33 mouse cellular contexts compared by ENCODE assay signal in genomic region chr17:25445074-25445473, GRCm38 (mm10). TPM values are rescaled to one million over a fixed set of nuclear protein-coding genes. Genes with fewer than 3 reads are reported as not detected.
DNase-seq lines count a peak whose midpoint lies in the region; ATAC-seq lines count a peak whose summit lies in the region.
"Had no signal": no experiment of that assay in that cellular context is flagged by ENCODE, and none has a peak within 500 bp of the region (broad histone marks: within the 10 kb centered on the region; RNA-seq: fewer than 3 reads in every experiment).

No protein-coding gene starts in this region.

- peak; percentile 30 for DNase-seq in hindbrain, embryonic 11.5 days (ENCODE audit: low spot score)
- DNase-seq in midbrain, embryonic 14.5 days = peak; percentile 27
- DNase-seq in midbrain, embryonic 11.5 days (ENCODE audit: low spot score, missing footprints) = no peak
- no peak for DNase-seq in frontal cortex, postnatal 25 days (ENCODE audit: low spot score in 2 of 2)
- DNase-seq: adrenal gland, postnatal 25 days; cerebellum, adult 11-12 months; cerebellum, adult 9-11 months; embryo, embryonic 11 days; gastrocnemius, postnatal 10 days; kidney, adult 8-10 months; kidney, postnatal 4 days; liver, embryonic 13.5 days; lung, adult 18-20 months; lung, postnatal 10 days; right cerebral cortex, postnatal 4 days; thymus, adult 18-20 months; thymus, postnatal 36 days had no signal

- H3K36me3 ChIP-seq in hindbrain, embryonic 11.5 days (ENCODE audit: control insufficient read depth, insufficient read depth, low read length) = no peaks in the 10 kb centered on the region
- H3K36me3 ChIP-seq in hindbrain, embryonic 16.5 days (ENCODE audit: control insufficient read depth, insufficient read depth, low read length) = no peaks in the 10 kb centered on the region
- no peaks in the 10 kb centered on the region for H3K36me3 ChIP-seq in midbrain, embryonic 14.5 days (ENCODE audit: control insufficient read depth, insufficient read depth, low read length)
- H3K36me3 ChIP-seq in midbrain, embryonic 11.5 days (ENCODE audit: control insufficient read depth, insufficient read depth, low read length) = no peaks in the 10 kb centered on the region
- H3K36me3 ChIP-seq in hindbrain, embryonic 12.5 days = no peaks in the 10 kb centered on the region
- H3K36me3 ChIP-seq: embryonic facial prominence, embryonic 13.5 days; heart, embryonic 15.5 days; limb, embryonic 13.5 days; liver, embryonic 13.5 days; neural tube, embryonic 12.5 days had no signal

- H3K9me3 ChIP-seq in hindbrain, embryonic 11.5 days (ENCODE audit: control insufficient read depth, low read length) = no peaks in the 10 kb centered on the region
- H3K9me3 ChIP-seq in hindbrain, embryonic 16.5 days (ENCODE audit: control insufficient read depth, low read length) = 0 out of 2 replicates have a peak, but pooled peaks cover 3% of the 10 kb centered on the region
- H3K9me3 ChIP-seq in midbrain, embryonic 14.5 days (ENCODE audit: control insufficient read depth, low read length) = no peaks in the 10 kb centered on the region
- no peaks in the 10 kb centered on the region for H3K9me3 ChIP-seq in midbrain, embryonic 11.5 days (ENCODE audit: control insufficient read depth, low read length)
- no peaks in the 10 kb centered on the region for H3K9me3 ChIP-seq in hindbrain, embryonic 12.5 days (replicated peaks)
- H3K9me3 ChIP-seq: embryonic facial prominence, embryonic 13.5 days; heart, embryonic 15.5 days; limb, embryonic 13.5 days; liver, embryonic 13.5 days; neural tube, embryonic 12.5 days had no signal

- no peaks in the 10 kb centered on the region for H3K4me1 ChIP-seq in hindbrain, embryonic 11.5 days (replicated peaks; ENCODE audit: control insufficient read depth, insufficient read depth, low read length)
- H3K4me1 ChIP-seq in hindbrain, embryonic 16.5 days (ENCODE audit: control insufficient read depth, insufficient read depth, low read depth, low read length) = peaks cover 3% of the 10 kb centered on the region; the same call in 1 of the 2 replicates
- H3K4me1 ChIP-seq in midbrain, embryonic 14.5 days (ENCODE audit: control insufficient read depth, insufficient read depth, low read length) = 0 out of 2 replicates have a peak, but pooled peaks cover 4% of the 10 kb centered on the region
- H3K4me1 ChIP-seq in midbrain, embryonic 11.5 days (ENCODE audit: control insufficient read depth, insufficient read depth, low read length) = no peaks in the 10 kb centered on the region; the same call in 1 of the 2 replicates
- peaks cover 9% of the 10 kb centered on the region; the same call in 1 of the 2 replicates for H3K4me1 ChIP-seq in hindbrain, embryonic 12.5 days
- H3K4me1 ChIP-seq: neural tube, embryonic 12.5 days had no signal

- no peak overlapping the region for H3K9ac ChIP-seq in hindbrain, embryonic 11.5 days (ENCODE audit: low read depth, low read length)
- H3K9ac ChIP-seq in hindbrain, embryonic 16.5 days (ENCODE audit: low read depth, low read length) = no peak overlapping the region
- H3K9ac ChIP-seq in midbrain, embryonic 14.5 days (replicated peaks; ENCODE audit: low read length) = no peak overlapping the region
- no peak overlapping the region for H3K9ac ChIP-seq in midbrain, embryonic 11.5 days (ENCODE audit: low read length)
- H3K9ac ChIP-seq in hindbrain, embryonic 12.5 days = no peak overlapping the region
- H3K9ac ChIP-seq: embryonic facial prominence, embryonic 13.5 days; heart, embryonic 15.5 days; limb, embryonic 13.5 days; liver, embryonic 13.5 days; neural tube, embryonic 12.5 days had no signal

- no peak for ATAC-seq in hindbrain, embryonic 11.5 days (ENCODE audit: low FRiP score)
- no peak for ATAC-seq in hindbrain, embryonic 16.5 days
- no peak for ATAC-seq in midbrain, embryonic 14.5 days (ENCODE audit: low FRiP score, low TSS enrichment)
- no peak for ATAC-seq in midbrain, embryonic 11.5 days (ENCODE audit: low FRiP score)
- no peak for ATAC-seq in hindbrain, embryonic 12.5 days (ENCODE audit: low FRiP score)
- no peak for ATAC-seq in erythroid progenitor cell, adult 5-6 weeks (replicated peaks; ENCODE audit: low FRiP score, poor library complexity, severe bottlenecking)
- ATAC-seq: CD4-positive, CD25-positive, alpha-beta regulatory T cell, adult 4 months; forebrain, embryonic 16.5 days; midbrain, embryonic 16.5 days had no signal

- H3K4me2 ChIP-seq in hindbrain, embryonic 11.5 days (replicated peaks; ENCODE audit: low read depth, low read length) = no peak overlapping the region
- no peak overlapping the region for H3K4me2 ChIP-seq in hindbrain, embryonic 16.5 days (ENCODE audit: low read length)
- H3K4me2 ChIP-seq in midbrain, embryonic 14.5 days (ENCODE audit: low read length) = no peak overlapping the region
- H3K4me2 ChIP-seq in midbrain, embryonic 11.5 days = no peak overlapping the region
- H3K4me2 ChIP-seq in hindbrain, embryonic 12.5 days (replicated peaks) = no peak overlapping the region
- H3K4me2 ChIP-seq: embryonic facial prominence, embryonic 13.5 days; heart, embryonic 15.5 days; limb, embryonic 13.5 days; liver, embryonic 13.5 days; neural tube, embryonic 12.5 days had no signal

- WGBS in hindbrain, embryonic 11.5 days = 63% methylated on average over 4 of the region's 4 CpGs
- WGBS in hindbrain, embryonic 16.5 days = 44% methylated on average over 4 of the region's 4 CpGs
- 54% methylated on average over 4 of the region's 4 CpGs for WGBS in midbrain, embryonic 14.5 days
- WGBS in midbrain, embryonic 11.5 days = 71% methylated on average over 4 of the region's 4 CpGs
- 54% methylated on average over 4 of the region's 4 CpGs for WGBS in hindbrain, embryonic 12.5 days

- H3K27me3 ChIP-seq in hindbrain, embryonic 11.5 days (ENCODE audit: control insufficient read depth, insufficient read depth, low read length) = no peaks in the 10 kb centered on the region
- no peaks in the 10 kb centered on the region; the same call in 1 of the 2 replicates for H3K27me3 ChIP-seq in hindbrain, embryonic 16.5 days (replicated peaks; ENCODE audit: control insufficient read depth, insufficient read depth, low read length)
- H3K27me3 ChIP-seq in midbrain, embryonic 14.5 days (ENCODE audit: control insufficient read depth, insufficient read depth, low read length) = no peaks in the 10 kb centered on the region
- H3K27me3 ChIP-seq in midbrain, embryonic 11.5 days (ENCODE audit: control insufficient read depth, insufficient read depth, low read length) = no peaks in the 10 kb centered on the region
- H3K27me3 ChIP-seq in hindbrain, embryonic 12.5 days = peaks cover 5% of the 10 kb centered on the region; the same call in 1 of the 2 replicates
- H3K27me3 ChIP-seq: embryonic facial prominence, embryonic 13.5 days; limb, embryonic 13.5 days; neural tube, embryonic 12.5 days had no signal

- H3K27ac ChIP-seq in hindbrain, embryonic 11.5 days (ENCODE audit: low read depth, low read length) = no peak overlapping the region
- H3K27ac ChIP-seq in hindbrain, embryonic 16.5 days (ENCODE audit: low read depth, low read length) = no peak overlapping the region; the same call in 1 of the 2 replicates
- H3K27ac ChIP-seq in midbrain, embryonic 14.5 days (replicated peaks; ENCODE audit: low read depth, low read length) = no peak overlapping the region
- no peak overlapping the region for H3K27ac ChIP-seq in midbrain, embryonic 11.5 days (ENCODE audit: low read depth, low read length)
- H3K27ac ChIP-seq in hindbrain, embryonic 12.5 days = 0 out of 2 replicates have a peak overlapping the region, but pooled peaks have one; percentile 0
- H3K27ac ChIP-seq: embryonic facial prominence, embryonic 13.5 days; heart, embryonic 15.5 days; kidney, postnatal 0 days; limb, embryonic 13.5 days; liver, embryonic 13.5 days; neural tube, embryonic 12.5 days had no signal

- H3K4me3 ChIP-seq in hindbrain, embryonic 11.5 days (ENCODE audit: low read depth, low read length) = no peak overlapping the region
- no peak overlapping the region for H3K4me3 ChIP-seq in hindbrain, embryonic 16.5 days (ENCODE audit: low read length)
- no peak overlapping the region for H3K4me3 ChIP-seq in midbrain, embryonic 14.5 days (replicated peaks; ENCODE audit: low read depth, low read length)
- H3K4me3 ChIP-seq in midbrain, embryonic 11.5 days (ENCODE audit: low read depth, low read length) = no peak overlapping the region
- H3K4me3 ChIP-seq in hindbrain, embryonic 12.5 days = no peak overlapping the region
- H3K4me3 ChIP-seq: embryonic facial prominence, embryonic 13.5 days; heart, embryonic 15.5 days; limb, embryonic 13.5 days; liver, embryonic 13.5 days; neural tube, embryonic 12.5 days had no signal

RNA-seq across cellular contexts. Expression of gene Tekt4, which starts 9.3 kb away (rescaled TPM):
- 1.3 and 1.8 TPM in 2 replicates for polyA plus RNA-seq in hindbrain, embryonic 11.5 days (2014; fragmentation: Nextera tagmentation; extraction: Ambion mirVana)
- 1.4 and 1.9 TPM in 2 replicates for polyA plus RNA-seq in hindbrain, embryonic 16.5 days (2015; fragmentation: Nextera tagmentation; extraction: Ambion mirVana)
- 0.46 and 0.50 TPM in 2 replicates for polyA plus RNA-seq in midbrain, embryonic 14.5 days (2014; fragmentation: Nextera tagmentation; extraction: Ambion mirVana)
- 0.12 TPM in 1 of 2 replicates, not detected in the other for polyA plus RNA-seq in midbrain, embryonic 11.5 days (2014; fragmentation: Nextera tagmentation; extraction: Ambion mirVana)
- polyA plus RNA-seq in hindbrain, embryonic 12.5 days (2016; fragmentation: Nextera tagmentation; extraction: Ambion mirVana) = 1.0 and 1.7 TPM in 2 replicates
- not detected in 2 replicates for total RNA-seq in erythroid progenitor cell, adult 5-6 weeks (2015; ENCODE audit: low replicate concordance)
- not detected in 2 replicates for total RNA-seq in erythroid progenitor cell, adult 5-6 weeks (2017; ENCODE audit: low replicate concordance)
- total RNA-seq: adrenal gland, adult 18-20 months; adrenal gland, postnatal 25 days; gastrocnemius, postnatal 10 days; heart, postnatal 25 days had no signal
- polyA plus RNA-seq: CD4-positive, CD25-positive, alpha-beta regulatory T cell, adult 4 months; embryonic facial prominence, embryonic 13.5 days; kidney, postnatal 0 days; limb, embryonic 13.5 days; liver, embryonic 13.5 days; stomach, embryonic 16.5 days had no signal

RNA-seq across cellular contexts. Expression of gene Cacna1h, which starts 11.5 kb away (rescaled TPM):
- 5.9 and 6.5 TPM in 2 replicates for polyA plus RNA-seq in hindbrain, embryonic 11.5 days (2014; fragmentation: Nextera tagmentation; extraction: Ambion mirVana)
- polyA plus RNA-seq in hindbrain, embryonic 16.5 days (2015; fragmentation: Nextera tagmentation; extraction: Ambion mirVana) = 5.9 and 6.2 TPM in 2 replicates
- polyA plus RNA-seq in midbrain, embryonic 14.5 days (2014; fragmentation: Nextera tagmentation; extraction: Ambion mirVana) = 11.3 and 15.0 TPM in 2 replicates
- polyA plus RNA-seq in midbrain, embryonic 11.5 days (2014; fragmentation: Nextera tagmentation; extraction: Ambion mirVana) = 3.5 and 4.3 TPM in 2 replicates
- 12.5 and 12.7 TPM in 2 replicates for polyA plus RNA-seq in hindbrain, embryonic 12.5 days (2016; fragmentation: Nextera tagmentation; extraction: Ambion mirVana)
- total RNA-seq in erythroid progenitor cell, adult 5-6 weeks (2015; ENCODE audit: low replicate concordance) = 10.5 TPM in 1 of 2 replicates, not detected in the other
- 0.91 and 2.3 TPM in 2 replicates for total RNA-seq in erythroid progenitor cell, adult 5-6 weeks (2017; ENCODE audit: low replicate concordance)
- polyA plus RNA-seq: CD4-positive, CD25-positive, alpha-beta regulatory T cell, adult 4 months had no signal

RNA-seq across cellular contexts. Expression of gene Sstr5, which starts 52.0 kb away (rescaled TPM):
- 0.07 and 0.12 TPM in 2 replicates for polyA plus RNA-seq in hindbrain, embryonic 11.5 days (2014; fragmentation: Nextera tagmentation; extraction: Ambion mirVana)
- 1.0 TPM in 2 replicates for polyA plus RNA-seq in hindbrain, embryonic 16.5 days (2015; fragmentation: Nextera tagmentation; extraction: Ambion mirVana)
- 0.36 and 0.61 TPM in 2 replicates for polyA plus RNA-seq in midbrain, embryonic 14.5 days (2014; fragmentation: Nextera tagmentation; extraction: Ambion mirVana)
- polyA plus RNA-seq in midbrain, embryonic 11.5 days (2014; fragmentation: Nextera tagmentation; extraction: Ambion mirVana) = not detected in 2 replicates
- 0.14 TPM in 1 of 2 replicates, not detected in the other for polyA plus RNA-seq in hindbrain, embryonic 12.5 days (2016; fragmentation: Nextera tagmentation; extraction: Ambion mirVana)
- not detected in 2 replicates for total RNA-seq in erythroid progenitor cell, adult 5-6 weeks (2015; ENCODE audit: low replicate concordance)
- total RNA-seq in erythroid progenitor cell, adult 5-6 weeks (2017; ENCODE audit: low replicate concordance) = not detected in 2 replicates
- total RNA-seq: gastrocnemius, postnatal 10 days; heart, postnatal 25 days had no signal
- polyA plus RNA-seq: CD4-positive, CD25-positive, alpha-beta regulatory T cell, adult 4 months; forebrain, embryonic 11.5 days; gonadal fat pad, adult 2 months; kidney, postnatal 0 days; liver, embryonic 13.5 days; neural tube, embryonic 12.5 days had no signal

Comparison
In these comparisons a context has a peak if more than half of its experiments do, and no peak if none do; other contexts are left out.
1. DNase-seq: peak in hindbrain, embryonic 11.5 days (single experiment) and midbrain, embryonic 14.5 days (single experiment); none in midbrain, embryonic 11.5 days (single experiment) and frontal cortex, postnatal 25 days (0 of 2).